Mouse (Mus musculus) cerebellum, adult 11 months (tissue): ENCODE measurements around the gene Hsd3b7.
A peak's percentile ranks its signal among the peaks of the same experiment; 100 is the strongest.
"Not testable (repeated sequence)": the region's sequence is repeated elsewhere in the genome, so short reads cannot be mapped to it uniquely, and the experiment has no call there.

Experiments used
- DNase-seq: peaks from one replicate; pipeline ENCODE4 v3.0.0; 2022

Hsd3b7 gene

DNA sequence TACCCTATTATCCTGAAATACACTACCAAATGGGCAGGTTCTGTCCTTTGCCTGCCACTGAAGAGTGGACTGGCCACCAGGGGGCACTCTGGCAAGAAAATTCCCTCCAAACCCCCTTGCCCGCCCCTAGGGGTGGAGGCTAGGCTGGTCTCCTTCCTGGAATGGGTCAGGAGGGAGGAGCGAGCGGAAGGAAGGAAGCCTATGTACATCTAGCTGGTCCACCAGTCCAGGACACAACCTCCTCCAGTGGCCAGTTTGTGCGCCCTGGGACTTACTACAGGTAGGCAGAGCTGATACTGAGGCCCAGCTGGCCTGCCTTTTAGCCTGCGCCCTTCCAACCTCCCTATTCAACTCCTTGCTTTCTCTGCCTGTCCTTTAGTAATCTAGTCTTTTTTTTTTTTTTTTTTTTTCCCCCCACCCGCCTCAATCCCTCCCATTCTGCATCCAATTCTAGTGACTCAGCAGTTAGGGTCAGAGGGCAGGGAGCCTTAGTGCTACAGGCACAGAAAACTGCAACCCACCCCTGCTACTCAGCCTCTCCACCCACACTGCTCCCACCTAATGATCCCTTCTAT lies at the start of gene Hsd3b7:
Gene Hsd3b7 (plus strand): TSS at position 170 of the 575 bp plus-strand sequence.
- peak; percentile 85 for DNase-seq

DNA sequence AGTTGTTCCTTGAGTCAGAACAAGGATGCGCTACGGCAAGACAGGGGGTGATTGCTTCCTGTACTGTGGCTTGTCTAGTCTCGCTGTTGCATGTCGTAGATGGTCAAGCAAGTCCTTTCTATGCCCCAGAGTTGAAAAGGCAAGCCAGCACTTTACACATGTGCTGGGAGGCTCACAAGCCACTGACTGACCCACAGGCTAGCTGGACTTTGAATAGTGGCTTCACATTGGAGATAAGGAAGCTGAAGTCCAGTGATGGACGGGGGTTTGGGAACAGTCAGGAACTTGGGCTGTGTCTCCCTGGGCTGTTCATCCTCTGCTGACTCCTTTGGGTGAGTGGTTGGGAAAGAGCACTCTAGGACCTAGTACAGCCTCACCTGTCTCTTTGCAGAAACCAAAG lies 48.8 kb upstream of the Hsd3b7 start:
- DNase-seq: no peak

DNA sequence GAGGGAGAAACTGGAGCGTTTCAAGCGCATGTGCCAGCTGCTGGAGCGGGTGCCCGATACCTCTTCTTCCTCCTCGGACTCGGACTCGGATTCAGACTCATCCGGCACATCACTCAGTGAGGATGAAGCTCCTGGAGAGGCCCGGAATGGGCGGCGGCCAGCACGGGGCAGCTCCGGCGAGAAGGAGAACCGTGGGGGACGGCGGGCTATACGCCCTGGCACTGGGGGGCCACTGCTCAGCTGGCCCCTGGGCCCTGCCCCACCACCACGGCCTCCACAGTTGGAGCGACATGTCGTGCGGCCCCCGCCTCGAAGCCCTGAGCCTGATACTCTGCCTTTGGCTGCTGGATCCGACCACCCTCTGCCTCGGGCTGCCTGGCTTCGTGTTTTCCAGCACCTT lies 48.3 kb upstream of the Hsd3b7 start:
- DNase-seq: no peak

DNA sequence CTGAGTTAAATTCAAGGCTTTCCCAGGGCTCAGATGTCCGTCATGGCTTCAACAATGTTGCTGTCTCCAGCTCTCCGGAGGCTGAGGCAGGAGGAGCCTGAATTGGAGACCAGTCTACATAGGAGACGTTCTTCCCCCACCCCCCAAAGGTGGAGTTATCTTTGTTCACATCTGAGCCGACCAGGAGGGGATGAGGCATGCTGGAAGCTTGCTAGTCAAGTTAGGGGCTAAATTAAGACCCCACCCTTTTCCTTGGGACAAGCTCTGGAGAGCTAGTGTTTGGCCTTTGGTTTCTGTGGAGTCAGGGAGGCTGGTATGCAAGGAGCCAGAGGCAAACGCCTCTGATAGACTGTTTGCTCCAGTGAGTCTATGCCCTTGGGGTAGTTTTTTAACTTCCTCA lies 47.2 kb upstream of the Hsd3b7 start:
- DNase-seq: no peak

DNA sequence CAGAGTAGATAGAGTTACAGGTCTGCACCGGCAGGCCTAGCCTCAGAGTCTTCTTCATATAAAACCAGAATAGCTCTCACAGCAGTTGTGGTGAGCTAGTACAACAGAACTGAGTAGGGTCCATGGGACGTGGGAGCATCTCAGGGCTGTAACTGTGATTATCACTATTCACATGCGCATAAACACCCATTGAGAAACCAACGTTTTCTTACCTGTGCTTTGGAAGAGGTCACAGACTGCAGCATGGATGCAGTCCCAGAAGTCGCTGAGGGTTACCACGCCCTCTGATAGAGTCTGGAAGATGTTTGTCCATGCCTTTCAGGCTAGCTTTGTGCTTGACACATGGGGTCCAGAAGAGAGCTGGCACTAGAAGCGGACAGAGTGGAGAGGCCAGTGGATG lies 46.7 kb upstream of the Hsd3b7 start:
- no peak for DNase-seq

DNA sequence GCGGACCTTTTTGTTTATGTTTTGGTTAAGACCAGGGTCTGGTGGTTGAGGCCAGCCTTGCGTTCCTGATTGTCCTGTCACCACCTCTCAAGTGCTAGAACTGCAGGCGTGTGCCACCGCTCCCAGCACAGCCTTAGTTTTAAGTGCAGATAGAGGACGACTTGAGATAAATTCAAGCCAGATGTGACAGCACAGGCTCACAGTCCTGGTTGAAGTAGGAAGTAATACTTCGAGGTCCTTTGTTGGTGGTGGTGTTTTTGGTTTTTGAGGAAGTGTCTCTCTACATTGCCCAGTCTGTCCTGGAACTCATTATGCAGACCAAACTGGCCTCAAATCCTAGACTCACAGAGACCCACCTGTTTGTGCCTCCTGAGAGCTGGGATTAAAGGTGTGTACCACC lies 40.7 kb upstream of the Hsd3b7 start:
- DNase-seq: no peak

DNA sequence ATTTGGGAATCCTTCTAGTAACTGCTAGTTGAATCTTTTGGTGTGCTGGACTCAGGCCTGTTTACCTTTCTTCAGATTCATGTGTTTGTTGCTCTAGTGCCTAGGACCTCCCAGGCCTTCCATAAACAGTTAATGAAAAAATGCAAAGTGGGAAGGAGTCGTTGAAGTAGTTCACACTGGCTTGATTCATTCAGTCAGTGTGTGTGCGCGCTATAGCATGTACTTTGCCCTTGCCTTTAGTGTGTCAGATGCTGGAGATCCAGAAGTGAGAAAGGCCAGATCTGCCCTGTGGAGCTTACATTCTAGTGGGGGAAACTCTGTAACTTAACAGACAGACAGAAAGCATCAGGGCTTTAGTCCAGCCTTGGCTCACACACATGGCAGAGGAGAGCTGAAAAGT lies 39.9 kb upstream of the Hsd3b7 start:
- DNase-seq: no peak

DNA sequence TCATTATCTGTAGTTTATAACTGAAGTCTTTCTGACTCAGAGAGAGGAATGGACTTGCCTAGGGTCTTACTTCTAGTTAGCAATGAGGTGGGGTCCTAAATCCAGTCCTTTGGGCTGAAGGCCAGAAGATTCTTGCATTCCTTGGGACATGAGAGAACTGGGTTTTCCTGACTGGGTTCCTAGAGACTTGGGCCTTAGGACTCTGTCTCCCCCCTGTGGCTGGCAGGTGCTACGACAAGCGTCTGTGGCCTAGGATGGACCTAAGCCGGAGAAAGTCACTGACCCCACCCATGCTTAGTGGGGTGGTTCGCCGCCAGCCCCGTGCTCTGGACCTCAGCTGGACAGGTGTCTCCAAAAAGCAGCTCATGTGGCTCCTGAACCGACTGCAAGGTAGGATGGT lies 39.4 kb upstream of the Hsd3b7 start:
- DNase-seq: peak; percentile 69

DNA sequence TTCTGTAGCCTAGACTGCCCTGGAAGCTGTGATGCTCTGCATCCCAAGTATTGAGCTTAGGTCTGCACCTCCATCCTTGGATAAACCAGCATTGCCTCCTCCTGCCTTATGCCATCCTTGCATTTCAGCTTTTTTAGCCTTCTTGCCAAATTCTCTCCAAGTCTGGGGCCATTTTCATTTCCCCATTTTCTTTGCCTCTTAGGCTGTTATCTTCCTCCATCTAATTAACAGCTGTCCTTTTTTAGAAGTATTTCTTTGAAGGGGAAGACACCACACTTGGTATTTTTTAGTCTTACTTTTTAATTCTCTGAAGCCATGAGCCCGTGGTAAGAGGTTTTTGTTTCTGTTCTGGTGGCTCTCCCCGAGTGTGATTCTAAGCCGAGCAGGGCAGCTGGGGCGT lies 36.8 kb upstream of the Hsd3b7 start:
- DNase-seq: no peak

DNA sequence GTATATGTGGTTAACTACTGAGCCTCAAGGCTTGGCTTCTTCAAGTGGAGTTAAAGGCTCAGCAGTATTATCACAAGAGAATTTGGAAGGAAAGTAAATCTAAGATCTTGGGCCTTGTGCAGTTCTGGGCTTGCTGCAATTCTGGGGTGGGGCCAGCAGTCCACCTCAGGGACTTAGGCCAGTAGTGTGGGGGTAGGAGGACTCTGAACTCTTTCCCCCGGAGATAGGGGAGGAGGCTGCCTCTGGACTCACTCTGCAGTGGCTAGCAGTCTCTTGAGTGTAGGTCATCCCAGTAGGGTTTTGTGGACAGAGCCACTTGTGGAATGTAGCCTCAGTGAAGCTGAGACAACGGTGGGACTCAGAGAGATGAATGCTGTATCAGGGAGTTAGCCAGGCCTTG lies 34.6 kb upstream of the Hsd3b7 start:
- no peak for DNase-seq

DNA sequence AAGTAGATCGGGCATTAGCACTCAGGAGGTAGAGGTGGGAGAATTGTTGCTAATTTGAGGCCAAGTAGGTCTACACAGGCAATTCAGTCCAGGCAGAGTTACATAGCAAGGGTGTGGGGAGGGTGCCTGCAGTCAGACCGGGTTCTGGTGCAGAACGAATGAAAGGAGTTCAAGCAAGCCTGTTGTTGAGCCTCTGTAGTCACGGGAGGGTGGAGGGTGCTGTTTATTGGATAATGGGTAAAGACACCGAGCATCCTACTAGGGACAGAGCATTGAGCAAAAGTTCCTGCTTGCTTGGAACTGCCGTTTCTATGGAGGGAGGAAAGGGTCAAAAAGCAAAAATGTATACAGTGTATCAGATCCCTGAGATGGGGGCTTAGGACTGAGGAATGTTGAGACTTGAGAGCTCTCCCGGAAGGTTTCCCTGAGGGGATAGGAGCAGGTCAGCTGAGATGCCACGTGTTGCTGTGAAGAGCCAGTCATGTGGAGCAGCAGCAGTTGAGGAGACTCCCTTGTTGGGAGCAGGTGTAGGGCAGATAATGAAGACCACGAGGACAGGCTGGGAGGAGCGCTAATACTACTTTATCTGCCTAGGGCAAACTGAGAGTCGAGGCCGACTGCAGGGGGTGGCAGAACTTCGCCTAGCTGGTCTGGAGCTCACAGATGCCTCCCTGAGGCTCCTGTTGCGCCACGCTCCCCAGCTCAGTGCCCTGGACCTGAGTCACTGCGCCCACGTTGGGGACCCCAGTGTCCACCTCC lies 33.4 kb upstream of the Hsd3b7 start:
- no peak for DNase-seq

DNA sequence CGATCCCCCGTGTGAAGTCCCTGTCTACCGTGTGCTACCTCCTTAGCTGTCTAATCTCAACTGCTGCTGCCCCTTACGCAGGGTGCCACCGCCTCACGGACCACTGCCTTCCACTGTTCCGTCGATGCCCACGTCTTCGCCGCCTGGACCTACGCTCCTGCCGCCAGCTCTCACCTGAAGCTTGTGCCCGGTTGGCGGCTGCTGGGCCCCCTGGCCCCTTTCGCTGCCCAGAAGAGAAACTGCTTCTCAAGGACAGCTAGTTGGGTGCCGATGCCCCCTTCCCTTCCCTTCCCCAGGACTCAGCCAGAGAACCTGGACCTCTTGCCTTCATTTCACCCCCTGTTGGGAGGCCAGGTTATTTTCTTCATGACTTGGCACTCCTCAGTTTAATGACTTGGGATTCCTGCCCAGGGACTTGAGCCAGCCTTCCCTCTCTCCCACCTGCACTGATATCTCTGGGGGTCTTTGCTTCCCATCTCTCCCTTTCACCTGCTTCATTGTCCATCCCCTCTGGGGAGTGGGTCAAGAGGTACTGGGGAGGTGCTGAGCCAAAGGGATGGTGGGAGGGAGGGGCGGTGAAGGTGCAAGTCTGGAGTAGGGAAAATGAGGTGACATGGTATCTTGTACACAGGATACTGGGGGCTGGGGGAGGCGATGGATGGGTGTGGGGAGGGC lies 32.6 kb upstream of the Hsd3b7 start:
- DNase-seq: peak; percentile 38

DNA sequence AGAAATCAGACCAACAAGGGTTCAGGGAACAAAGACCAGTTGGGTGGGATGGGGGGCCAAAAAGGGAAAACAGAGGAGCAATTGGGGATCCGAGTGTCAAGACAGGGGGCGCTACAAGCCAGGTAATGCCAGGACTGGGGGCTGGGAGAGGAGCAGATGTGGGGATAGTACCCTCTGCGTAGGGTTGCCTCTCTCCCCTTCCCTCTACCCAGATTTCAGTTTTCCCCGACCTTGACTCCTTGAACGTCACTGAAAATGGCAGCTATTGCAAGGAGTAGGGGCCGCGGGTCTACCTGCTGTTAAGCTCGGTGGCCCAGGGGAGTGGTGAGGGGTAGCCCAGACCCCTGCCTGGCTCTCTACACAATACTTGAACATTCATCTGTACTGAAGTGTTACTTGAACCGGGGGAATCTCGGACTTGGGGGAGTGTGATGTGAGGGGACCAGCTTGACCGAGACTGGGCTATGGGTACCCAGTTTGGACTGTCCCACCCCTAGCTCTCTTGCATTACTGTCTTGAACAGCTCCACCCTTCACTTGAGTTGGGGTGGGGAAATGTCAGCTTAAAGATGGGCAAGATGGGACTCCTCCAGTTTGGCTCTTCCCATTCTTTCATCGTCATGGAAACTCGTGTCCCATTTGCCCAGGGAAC lies 31.9 kb upstream of the Hsd3b7 start:
- peak; percentile 36 for DNase-seq

DNA sequence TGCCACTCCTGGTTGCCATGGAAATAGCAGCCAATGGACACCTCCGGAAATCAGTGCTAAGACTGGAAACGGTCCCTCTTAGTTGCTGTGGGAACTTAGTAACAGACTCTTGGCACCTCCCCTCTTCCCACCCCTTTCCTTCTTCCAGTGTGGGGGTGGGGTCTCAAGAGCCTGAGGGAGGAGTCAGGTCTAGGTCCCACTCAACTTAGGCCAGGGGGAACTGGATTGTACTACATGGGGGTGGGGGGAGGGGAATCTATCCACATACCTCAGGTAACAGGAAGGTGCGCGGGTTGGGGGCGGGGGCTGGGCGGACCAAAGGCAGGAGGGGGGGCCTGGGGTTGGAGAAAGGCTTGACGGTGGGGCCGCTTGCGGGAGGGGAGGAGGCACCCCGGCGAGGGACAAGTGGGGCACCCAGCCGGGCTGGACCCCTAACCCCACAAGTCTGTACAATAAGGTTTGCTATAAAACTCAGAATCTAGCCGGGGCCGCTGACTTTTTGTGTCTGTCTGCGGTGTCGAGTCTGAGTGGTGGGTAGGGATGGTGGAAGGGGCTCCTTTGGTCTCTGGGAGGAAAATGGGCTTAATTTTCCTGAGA lies 31.3 kb upstream of the Hsd3b7 start:
- peak; percentile 86 for DNase-seq

DNA sequence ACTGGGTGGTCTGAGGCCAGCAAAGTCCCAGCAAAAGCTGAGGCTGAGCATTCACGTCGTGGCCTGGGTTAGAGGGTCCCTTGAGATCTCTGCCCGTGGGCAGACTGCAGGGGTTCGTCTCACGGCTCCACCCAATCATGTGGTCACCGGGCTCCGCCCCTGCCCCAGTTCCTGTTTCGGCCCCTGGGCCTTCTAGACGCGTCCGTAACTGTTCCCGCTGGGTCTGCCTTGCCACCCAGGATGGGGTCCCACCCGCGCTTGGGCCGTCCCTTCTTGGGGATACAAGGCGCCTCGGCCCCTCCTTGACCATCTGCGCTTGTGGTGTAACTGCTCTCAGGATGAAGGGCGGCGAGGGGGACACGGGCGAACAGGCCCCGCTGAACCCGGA lies 30.8 kb upstream of the Hsd3b7 start, which contains the start of gene Orai3:
Gene Orai3 (plus strand): TSS at position 165 of the 388 bp plus-strand sequence.
- DNase-seq: peak; percentile 75

DNA sequence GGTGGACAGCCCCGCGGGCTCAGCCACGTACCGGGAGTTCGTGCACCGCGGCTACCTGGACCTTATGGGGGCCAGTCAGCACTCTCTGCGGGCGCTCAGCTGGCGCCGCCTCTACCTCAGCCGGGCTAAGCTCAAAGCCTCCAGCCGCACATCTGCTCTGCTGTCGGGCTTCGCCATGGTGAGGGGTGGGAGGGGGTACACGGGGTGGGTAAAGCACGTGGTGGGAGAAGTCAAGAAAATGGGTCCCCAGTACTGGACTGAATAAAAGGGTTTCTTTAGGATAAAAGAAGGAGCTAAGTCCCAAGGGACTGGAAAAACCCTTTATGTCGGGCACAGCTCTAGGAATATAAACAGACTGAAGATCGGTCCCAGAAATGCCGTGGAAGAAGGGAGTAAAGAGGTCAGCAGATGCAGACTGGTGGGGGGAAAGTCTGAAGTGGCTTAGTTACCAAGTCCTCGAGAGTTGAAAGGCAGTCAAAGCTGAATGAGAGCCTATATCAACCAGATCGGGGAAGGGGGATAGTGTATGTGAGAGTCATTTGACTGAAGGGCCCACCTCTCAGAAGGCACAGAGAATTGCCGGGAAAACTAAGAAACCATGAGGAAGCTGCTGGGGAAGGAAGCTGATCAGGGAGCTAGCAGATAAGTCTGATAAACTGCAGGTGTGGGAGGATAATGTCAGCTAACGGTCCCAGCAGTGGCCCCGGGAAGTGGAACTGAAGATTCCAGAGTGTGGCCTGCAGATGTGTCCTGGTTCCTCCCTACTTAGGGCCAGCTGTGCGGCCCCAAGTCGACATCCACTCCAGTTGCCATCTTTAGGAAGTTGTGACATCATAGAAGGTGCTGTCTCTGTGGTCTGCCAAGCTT lies 30.1 kb upstream of the Hsd3b7 start:
- DNase-seq: no peak

DNA sequence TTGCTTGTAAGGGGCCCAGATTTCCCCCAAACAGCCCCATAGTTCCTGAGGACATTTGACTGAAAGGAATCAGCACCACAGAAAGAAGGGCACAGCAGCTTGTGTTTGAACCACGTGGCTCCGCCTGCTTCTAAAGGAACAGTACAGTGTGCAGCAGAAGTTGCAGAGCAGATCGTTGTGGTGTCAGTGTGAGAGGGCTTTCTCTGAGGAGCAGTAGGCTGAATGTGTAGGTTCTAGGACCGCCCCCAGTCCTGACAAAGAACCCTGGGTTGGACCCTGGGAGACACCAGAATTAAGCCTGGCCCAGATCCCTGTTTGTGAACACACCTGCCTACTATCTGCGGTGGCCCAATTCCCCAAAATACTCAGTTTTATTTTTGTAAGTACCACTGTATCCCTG lies 29.1 kb upstream of the Hsd3b7 start:
- no peak for DNase-seq

DNA sequence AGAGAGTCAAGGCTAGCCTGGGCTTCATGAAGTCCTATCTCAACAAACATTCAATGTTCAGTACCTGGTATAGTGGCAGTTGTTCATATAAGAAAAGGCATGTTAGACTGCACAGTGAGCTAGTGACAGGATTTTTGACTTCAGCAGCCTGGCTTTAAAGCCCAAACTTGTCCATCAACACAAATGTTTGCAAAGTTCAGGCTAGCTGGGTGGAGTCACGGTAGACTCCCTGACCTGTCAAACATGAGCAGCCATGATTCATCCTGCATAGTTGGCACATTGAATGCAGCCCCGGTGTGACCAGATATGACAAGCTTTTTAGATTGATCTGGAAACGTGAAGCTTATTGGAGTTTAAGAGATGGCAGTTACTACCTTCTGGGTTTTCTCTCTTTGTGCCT lies 28.3 kb upstream of the Hsd3b7 start:
- no peak for DNase-seq

DNA sequence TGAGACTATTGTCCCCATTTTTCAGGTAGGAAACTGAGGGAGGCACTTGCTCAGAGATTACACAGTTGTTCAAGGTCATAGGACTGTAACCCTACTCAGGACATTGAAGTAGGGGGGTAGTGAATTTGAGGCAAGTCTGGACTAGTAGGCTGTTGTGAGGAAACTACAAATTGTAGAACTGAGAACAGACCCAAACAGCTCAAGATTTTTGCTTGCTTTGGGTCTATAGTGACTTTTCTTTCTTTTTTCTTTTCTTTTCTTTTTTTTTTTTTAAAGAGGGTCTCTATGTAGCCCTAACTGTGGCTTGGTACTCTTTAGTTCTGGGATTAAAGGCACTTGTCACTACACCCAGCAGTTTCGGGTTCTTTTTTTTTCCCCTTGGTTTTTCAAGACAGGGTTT lies 27.8 kb upstream of the Hsd3b7 start:
- no peak for DNase-seq

DNA sequence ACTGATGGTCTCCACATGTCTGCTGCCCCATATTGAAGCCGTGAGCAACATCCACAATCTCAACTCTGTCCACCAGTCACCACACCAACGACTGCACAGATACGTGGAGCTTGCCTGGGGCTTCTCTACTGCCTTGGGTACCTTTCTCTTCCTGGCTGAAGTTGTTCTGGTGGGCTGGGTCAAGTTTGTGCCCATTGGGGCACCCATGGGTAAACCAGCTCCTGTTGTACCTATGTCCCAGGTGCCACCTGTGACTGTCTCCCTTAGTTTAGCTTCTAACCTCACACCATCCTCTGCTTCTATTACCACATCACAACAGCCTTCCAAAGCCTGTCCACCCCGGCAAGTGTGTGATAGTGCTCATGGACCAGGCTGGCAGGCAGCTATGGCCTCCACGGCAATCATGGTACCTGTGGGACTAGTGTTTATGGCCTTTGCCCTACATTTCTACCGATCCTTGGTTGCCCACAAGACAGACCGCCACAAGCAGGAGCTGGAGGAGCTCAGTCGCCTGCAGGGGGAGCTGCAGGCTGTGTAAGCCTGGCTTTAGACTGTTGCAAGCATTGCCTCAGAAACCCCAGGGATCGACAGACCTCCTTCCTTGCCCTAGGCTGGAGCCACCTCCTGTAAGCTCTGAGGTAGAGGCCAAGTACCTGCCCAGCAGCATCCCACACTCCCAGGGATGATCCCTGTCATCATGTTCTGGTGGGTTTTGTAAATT lies 26.6 kb upstream of the Hsd3b7 start:
- DNase-seq: peak; percentile 77

DNA sequence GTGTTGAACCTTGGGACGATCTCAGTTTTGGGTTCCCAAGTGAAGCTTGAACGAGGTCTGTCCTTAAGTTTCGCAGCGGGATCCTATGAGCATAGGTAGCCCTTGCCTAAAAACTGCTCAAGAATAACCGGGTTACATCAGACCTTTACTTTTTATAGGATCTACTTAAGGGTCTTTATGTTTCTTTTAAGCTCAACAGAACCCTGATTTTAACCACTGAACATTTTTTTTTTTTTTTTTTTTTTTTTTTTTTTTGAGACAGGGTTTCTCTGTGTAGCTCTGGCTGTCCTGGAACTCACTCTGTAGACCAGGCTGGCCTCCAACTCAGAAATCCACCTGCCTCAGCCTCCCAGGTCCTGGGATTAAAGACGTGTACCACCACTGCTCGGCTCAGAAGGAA lies 24.6 kb upstream of the Hsd3b7 start:
- DNase-seq: not testable (repeated sequence)

DNA sequence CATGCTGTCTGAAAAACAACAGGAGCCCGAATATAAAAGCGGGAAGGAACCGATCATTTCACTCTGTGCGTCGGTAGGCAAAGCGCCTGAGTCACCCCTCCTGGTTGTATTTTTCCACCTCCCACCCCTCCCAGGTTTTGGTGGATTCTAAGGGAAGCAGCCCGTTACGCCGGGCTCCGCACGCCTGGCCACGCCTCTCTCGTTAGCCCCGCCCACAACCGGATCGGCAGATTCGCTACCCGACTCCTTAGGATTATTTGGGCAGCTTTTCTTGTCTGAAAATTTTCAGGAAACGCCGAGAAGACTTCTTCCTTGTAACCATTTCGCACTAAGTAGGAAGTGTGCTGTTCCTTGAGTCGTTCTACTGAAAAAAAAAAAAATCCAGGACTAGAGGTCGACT lies 24.0 kb upstream of the Hsd3b7 start, which contains the start of gene Setd1a:
Gene Setd1a (plus strand): TSS at position 245 of the 400 bp plus-strand sequence.
- DNase-seq: peak; percentile 88
